ENCODE assay signal across 18 mouse cellular contexts in genomic region chr11:3442677-3443076, GRCm38 (mm10). TPM values are rescaled to one million over a fixed set of nuclear protein-coding genes. Genes with fewer than 3 reads are reported as not detected.
"Had no signal": no experiment of that assay in that cellular context is flagged by ENCODE, and none has a peak within 500 bp of the region (broad histone marks: within the 10 kb centered on the region; RNA-seq: fewer than 3 reads in every experiment).

No protein-coding gene starts in this region.

- H3K9ac ChIP-seq: kidney, embryonic 15.5 days; limb, embryonic 12.5 days; limb, embryonic 15.5 days; liver, embryonic 14.5 days; liver, postnatal 0 days; lung, embryonic 14.5 days; neural tube, embryonic 12.5 days; neural tube, embryonic 15.5 days; stomach, embryonic 15.5 days had no signal

- H3K9me3 ChIP-seq: kidney, embryonic 15.5 days; limb, embryonic 12.5 days; limb, embryonic 15.5 days; neural tube, embryonic 12.5 days; neural tube, embryonic 15.5 days; stomach, embryonic 15.5 days had no signal

- DNase-seq: layer of hippocampus, postnatal 36 days; liver, postnatal 0 days; right cerebral cortex, adult 18-20 months; right cerebral cortex, postnatal 25 days; spleen, adult 18-20 months; thymus, adult 18-20 months; thymus, postnatal 4 days had no signal

- H3K4me3 ChIP-seq: kidney, embryonic 15.5 days; left cerebral cortex, adult 2 months; limb, embryonic 12.5 days; limb, embryonic 15.5 days; neural tube, embryonic 12.5 days; neural tube, embryonic 15.5 days; stomach, embryonic 15.5 days had no signal

- H3K4me1 ChIP-seq: kidney, embryonic 15.5 days; limb, embryonic 12.5 days; limb, embryonic 15.5 days; neural tube, embryonic 12.5 days; stomach, embryonic 15.5 days had no signal

- H3K27me3 ChIP-seq: kidney, embryonic 15.5 days; limb, embryonic 12.5 days; limb, embryonic 15.5 days; neural tube, embryonic 12.5 days; neural tube, embryonic 15.5 days; stomach, embryonic 15.5 days had no signal

- H3K36me3 ChIP-seq: kidney, embryonic 15.5 days; limb, embryonic 12.5 days; limb, embryonic 15.5 days; neural tube, embryonic 12.5 days; neural tube, embryonic 15.5 days; stomach, embryonic 15.5 days had no signal

- H3K27ac ChIP-seq: kidney, embryonic 15.5 days; left cerebral cortex, adult 2 months; limb, embryonic 12.5 days; limb, embryonic 15.5 days; liver, embryonic 14.5 days; macrophage; neural tube, embryonic 12.5 days; neural tube, embryonic 15.5 days; stomach, embryonic 15.5 days had no signal

- H3K4me2 ChIP-seq: kidney, embryonic 15.5 days; limb, embryonic 12.5 days; limb, embryonic 15.5 days; liver, embryonic 11.5 days; lung, embryonic 14.5 days; neural tube, embryonic 12.5 days; neural tube, embryonic 15.5 days; stomach, embryonic 15.5 days had no signal

RNA-seq across cellular contexts. Expression of gene Pla2g3, which starts 45.4 kb away (rescaled TPM):
- polyA plus RNA-seq: macrophage had no signal
